Mouse (Mus musculus) spleen, postnatal 36 days (tissue): ENCODE measurements around the gene Gga3.

Source experiments
- DNase-seq, 2 experiments: peaks; one replicate each; pipeline ENCODE4 v3.0.0; 2022; ENCODE audit warnings: low spot score in 2 of 2, mixed read lengths in 1 of 2

The Gga3 gene

DNA sequence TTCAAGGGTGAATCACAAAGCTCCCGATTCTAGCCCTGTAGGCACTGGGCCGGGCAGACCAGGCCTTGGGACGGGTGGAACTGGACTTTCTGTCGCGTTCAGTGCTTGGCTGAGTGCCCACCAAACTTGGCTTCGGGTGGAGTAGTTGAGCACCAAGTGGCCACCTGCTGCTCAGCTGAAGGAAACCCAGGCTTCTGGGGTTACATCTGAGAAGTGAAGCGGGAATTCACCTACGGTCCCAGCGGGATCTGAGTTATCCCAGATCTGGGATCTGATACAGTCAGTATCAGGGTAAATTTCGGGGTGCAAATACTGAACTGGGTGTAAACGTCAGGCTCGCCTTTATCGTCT is 8.2 kb upstream of the Gga3 start:
- DNase-seq, result peak; percentile 51 to 70

GRCm38 (mm10) chr11:115611173-115611572 is 7.3 kb upstream of the Gga3 start:
- DNase-seq, result no peak

- no peak for DNase-seq
Observed at GRCm38 (mm10) chr11:115609576-115609975, 5.7 kb upstream of the Gga3 start.

DNA sequence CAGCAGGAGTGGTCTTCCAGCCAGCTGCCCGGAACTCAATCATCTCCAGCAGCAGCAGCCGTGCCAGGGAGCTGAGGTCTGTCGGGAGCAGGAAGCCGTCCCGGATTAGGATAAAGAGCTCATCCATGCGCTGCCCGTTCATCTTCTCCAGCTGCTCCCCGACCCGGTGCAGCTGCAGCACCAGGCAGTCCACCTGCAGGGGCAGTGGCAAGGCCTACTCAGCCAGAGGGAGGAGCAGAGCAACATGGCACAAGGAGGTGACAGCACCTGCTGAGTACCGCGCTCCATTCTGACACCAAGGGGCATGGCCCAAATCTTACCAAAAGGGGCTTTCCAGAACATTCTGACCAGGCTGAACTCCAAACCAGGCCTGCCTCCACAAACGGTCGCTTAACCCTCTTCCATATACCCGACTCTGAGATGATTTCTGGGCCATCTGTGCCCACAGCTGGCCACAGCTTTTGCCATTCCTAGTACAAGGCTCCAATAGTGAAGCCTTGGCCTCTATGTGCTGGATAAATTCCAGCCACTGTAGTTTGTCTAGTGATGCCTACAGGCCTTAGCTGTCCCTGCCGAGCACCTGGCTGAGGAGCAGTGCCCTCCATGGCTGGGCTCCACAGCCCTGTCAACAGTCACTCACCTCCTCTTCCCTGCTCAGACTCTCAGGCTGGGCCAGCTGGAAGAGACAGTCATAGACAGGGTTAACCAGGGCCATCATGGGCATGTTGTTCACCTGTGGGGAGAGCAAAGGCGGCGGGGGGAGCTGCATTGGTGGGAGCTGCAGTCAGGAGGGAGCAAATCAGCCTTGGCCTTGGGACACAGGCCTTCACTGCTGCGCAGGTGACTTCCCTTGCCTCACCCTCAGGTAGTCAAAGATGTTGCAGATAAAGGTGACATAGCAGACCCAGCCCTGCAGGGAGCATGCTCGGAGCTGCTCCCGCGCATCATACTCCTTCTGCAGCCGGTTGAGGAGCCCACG is 4.9 kb upstream of the Gga3 start:
- DNase-seq, result no peak

- DNase-seq, result no peak
Observed at GRCm38 (mm10) chr11:115606733-115607132, 2.9 kb upstream of the Gga3 start.

DNA sequence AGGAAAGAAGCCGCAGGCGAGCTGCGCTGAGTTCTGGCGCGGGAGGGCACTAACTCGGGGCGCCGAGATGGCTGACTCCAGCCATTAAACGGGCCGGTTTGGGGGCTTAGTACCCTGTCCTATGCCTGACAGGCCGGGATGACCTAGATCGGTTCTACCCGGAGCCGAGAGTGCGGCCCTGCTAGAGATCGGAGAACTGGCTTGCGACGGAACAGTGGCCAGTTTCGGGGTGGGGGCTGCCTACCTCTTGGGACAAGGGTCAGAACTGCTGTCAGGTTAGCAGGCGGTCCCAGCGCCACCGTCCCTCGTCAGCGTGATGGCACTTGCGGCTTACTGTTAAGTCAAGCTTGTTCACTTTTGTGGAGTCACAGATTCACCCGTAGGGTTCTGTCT is 449 bp upstream of the Gga3 start:
- DNase-seq, result peak in 1 of 2 experiments; percentile 30

- no peak for DNase-seq
Observed at GRCm38 (mm10) chr11:115603128-115603475, 749 bp downstream of the Gga3 start.

DNA sequence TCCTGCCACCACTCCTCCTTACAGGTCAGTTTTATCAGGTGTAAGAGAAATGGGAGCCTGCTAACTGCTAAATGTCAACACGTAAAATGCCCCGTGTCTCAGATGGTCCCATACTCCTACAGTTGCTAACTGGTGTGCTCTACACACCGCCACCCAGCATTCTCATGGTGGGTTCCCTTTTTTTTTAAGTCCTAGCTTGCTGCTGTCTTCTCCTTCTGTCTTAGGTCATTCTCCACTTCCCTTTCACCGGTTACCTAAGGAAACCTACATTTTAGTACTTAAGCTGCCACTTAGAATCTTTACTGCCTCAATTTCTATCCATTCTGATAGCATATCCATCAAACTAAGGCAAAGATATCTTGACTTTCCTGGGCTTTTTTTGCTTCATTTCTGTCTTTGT is 2.7 kb downstream of the Gga3 start:
- peak in 1 of 2 experiments; percentile 29 for DNase-seq

DNA sequence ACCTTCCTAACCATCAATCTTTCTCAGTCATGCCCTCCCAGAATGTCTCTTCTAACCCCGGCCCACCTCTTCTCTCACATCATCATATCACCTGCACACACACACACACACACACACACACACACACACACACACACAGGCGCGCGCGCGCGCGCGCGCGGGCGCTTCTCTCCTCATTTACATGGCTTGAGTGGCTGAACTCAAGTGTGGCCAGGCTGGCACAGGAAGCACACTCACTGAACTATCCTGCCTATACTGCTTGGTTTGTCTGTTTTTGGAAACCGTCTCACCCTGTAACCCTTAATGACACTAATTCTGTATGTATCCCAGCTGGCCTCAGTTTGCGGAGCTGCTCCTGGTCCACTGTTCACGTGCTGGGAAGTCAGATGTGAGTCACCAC is 3.1 kb downstream of the Gga3 start:
- DNase-seq, result peak; percentile 32 to 40

DNA sequence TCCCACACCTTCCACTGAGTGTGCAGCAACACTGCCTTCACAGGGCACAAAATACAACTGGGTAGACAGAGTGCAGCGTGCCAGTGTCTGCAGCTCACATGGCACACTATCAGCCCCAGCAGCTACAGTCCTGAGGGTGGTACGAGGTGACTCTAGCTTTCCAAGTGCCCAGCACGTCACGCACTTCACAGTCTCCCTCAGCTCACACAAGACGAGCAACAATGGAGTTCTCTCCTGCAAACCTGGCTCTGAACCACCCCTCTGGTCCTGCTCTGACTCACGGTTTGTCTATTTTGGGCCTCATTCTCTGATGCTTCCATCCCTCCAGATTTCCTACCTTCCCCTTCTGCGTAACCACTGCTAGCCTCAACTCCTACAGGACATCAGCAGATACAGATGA is 4.1 kb downstream of the Gga3 start:
- DNase-seq, result no peak

DNA sequence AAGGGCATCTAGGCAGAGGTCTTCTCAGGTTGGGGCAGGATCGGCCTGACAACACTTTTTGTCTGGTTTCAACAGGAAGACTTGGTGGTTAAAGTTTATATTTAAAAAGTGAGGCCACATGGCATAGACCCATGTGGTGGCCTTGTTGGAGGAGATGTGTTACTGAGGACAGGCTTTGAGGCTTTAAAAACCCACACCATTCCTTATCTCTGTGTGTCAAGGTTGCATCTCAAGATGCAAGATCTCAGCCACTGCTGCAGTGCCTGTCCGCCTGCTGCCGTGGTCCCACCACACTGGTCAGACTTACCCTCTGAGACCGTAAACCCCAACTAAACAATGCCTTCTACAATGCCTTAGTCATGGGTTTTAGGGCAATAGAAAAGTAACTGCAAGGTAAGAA is 5.5 kb downstream of the Gga3 start:
- DNase-seq, result no peak

- no peak for DNase-seq
Observed at GRCm38 (mm10) chr11:115595209-115595608, 8.6 kb downstream of the Gga3 start.

DNA sequence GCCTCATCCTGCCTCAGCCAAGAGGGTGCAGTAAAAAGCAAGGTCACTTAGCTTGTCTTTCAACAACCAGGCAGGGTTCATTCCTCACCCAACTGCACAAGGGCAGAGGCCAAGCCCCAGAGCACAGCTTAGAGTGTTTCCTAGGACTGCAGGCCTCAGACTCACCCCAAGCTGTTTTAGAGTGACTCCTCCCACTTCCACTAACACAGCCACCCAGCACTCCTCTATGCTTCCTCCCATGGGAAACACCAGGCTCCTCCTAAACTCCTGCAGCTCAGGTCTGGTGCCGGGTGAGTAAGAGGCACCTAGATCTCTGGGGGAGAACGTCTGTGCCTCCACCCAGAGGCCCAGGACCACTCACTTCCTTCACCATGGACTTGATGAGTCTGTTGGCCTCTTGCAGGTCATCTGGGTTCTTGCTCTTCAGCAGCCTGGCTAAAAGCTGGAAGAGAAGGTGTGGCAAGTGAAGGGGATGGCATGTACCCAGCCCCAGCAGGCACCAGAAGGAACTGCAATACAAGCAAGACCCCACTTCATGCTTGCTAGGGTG is 13.2 kb downstream of the Gga3 start:
- no peak for DNase-seq

GRCm38 (mm10) chr11:115587984-115588383 is 15.9 kb downstream of the Gga3 start:
- no peak for DNase-seq

DNA sequence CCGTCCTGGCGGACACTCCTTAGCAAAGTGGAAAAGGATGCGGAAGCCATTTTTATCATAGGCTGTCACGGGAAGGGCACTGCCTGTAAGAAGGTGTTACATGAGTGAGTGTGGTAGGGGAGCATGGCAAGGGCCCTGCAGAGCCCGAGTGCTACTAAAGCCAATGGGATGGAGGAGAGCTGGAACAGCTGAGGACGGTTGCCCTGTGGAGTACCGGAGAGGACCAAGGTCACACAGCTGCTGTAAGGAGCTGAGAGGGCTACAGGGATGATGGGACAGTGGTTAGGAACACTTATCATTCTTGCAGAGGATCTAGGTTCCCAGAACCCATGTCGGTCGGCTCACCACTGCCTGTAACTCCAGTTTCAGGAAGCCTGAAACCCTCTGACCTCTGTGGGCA is 17.4 kb downstream of the Gga3 start:
- DNase-seq, result no peak

- DNase-seq, result no peak
Observed at GRCm38 (mm10) chr11:115585573-115586100, 18.2 kb downstream of the Gga3 start.

DNA sequence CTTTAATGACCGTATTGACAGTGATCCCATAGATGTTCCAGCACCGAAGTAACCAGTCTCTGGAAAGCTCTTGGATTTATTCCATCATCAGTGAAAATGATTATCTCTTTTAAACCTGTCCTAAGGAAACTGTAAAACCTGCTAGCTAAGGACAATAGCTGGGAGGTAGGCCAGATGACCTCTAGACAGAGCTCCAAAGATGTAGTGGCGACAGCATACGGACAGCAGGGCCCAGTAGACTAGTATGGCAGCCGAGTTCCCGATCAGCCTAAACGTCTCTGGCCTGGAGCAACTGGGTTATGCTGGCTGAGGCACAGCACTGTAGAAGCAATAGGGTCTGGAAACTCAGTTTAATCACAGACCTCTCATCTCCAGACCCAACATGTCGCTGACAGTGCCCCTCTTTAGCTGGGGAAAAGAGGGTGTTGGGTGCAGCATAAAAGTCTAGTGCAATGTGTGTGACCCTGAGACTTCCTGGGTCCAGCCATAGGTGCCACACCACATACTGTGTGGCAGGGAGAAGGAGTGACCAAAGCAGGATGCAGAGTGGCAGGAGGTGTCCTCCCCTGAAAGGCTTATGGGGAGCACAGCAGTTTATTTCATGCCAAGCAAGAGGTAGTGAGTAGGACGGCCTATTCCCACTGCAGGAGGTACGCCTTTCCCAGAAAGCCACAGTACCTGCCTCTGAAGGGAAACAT is 19.3 kb downstream of the Gga3 start:
- DNase-seq, result no peak

- no peak for DNase-seq
Observed at GRCm38 (mm10) chr11:115582913-115583606, 20.8 kb downstream of the Gga3 start.

- no peak for DNase-seq
Observed at GRCm38 (mm10) chr11:115579080-115579479, 24.8 kb downstream of the Gga3 start.

GRCm38 (mm10) chr11:115564961-115565360 is 38.9 kb downstream of the Gga3 start:
- DNase-seq, result no peak

- peak; percentile 96 to 97 for DNase-seq
Observed at GRCm38 (mm10) chr11:115564064-115564809, 39.6 kb downstream of the Gga3 start, which contains the start of gene Nup85. Gene Nup85 (plus strand): TSS chr11:115564434.
